Mouse (Mus musculus) neutrophil, adult 5-6 weeks (primary cell): ENCODE results near the gene Tssc4. TPM values are rescaled to one million over a fixed set of nuclear protein-coding genes. Genes with fewer than 3 reads are reported as not detected.

Experiments
- ATAC-seq: fragments of 151-379, 151-347 bp; 2 replicates; pipeline ENCODE4 v1.8.0; 2017; ENCODE audit warnings: mild to moderate bottlenecking, moderate TSS enrichment; ENCODE audit not compliant: insufficient number of reproducible peaks, poor library complexity, low FRiP score, severe bottlenecking; ENCODE audit errors: extremely low read depth
- total RNA-seq: library from RNA; stranded (forward); fragments of 200-1000 nt; gene quantifications from 2 replicates; pipeline ENCODE4 v1.2.3, GENCODE M21; 2017

The Tssc4 gene
- total RNA-seq, 1 experiment from 2014 or later = 11.9 TPM

DNA sequence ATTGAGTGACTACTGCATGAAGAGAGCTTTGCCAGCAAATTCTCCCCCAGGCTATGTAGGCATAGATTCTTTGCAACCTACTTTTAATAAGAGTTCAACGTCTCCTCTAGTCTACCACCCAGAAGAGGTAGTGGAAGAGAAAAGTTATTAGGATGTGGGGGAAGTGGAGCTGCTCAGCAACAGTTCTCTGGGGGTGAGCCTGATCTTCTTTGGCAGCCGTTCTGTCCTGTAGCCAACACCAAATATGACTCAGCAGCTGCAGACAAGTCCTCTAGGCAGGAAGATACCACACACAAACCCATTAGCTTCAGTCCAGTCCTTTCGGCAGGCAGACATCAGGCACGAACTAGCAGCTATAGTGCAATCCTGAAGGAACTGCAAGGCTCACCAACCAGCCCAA, 31.7 kb downstream of the Tssc4 start:
- no peak for ATAC-seq

DNA sequence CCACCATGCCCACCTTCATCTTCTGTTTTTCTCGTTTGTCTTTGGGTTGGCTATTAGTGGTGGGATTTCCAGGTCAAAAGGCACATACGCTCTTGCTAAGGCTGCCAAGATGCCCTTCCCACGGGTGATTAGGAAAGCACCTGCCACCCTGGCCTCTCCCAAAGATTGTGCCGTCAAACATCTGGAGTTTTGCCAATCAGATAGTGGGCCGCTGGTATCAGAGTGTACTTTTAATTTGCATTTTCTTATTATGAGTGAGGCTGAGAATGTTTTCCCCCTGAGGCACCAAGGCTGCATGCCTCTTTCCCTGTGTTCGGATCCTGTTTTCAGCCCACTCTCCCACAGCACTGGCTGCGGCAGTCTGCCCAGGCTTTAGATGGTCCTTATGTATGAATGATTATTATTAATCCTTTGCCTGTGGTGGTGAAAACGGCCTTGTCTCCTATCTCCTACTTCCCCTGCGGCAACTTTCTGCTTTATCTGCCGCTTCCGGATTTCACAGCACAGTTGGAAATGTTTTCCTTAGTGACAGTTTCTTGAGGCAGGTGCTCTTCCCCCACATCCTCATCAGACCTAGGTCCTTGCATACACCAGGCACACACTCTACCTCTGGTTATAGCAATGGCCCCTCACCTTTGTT, 36.3 kb downstream of the Tssc4 start:
- no peak for ATAC-seq

DNA sequence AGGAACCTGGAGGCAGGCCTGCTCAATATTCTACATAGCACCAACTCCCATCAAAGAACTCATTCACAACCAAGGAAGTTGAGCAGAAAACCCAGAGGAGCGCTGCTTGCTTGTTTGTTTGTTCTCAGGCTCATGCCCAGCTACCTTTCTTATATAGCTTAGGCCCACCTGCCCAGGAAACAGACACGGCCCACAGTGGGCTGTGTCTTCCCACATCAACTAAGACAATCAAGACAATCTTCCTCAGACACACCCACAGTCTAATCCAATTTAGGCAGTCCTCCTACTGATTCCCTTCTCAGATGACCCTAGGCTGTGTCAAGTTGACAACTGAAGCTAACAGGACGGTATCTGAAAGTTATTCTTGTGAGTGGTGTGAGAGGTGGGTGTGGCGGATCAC, 37.0 kb downstream of the Tssc4 start, which contains the start of gene Kcnq1:
Gene Kcnq1 (plus strand): TSS at position 301 of the 400 bp plus-strand sequence.
- ATAC-seq = no peak

DNA sequence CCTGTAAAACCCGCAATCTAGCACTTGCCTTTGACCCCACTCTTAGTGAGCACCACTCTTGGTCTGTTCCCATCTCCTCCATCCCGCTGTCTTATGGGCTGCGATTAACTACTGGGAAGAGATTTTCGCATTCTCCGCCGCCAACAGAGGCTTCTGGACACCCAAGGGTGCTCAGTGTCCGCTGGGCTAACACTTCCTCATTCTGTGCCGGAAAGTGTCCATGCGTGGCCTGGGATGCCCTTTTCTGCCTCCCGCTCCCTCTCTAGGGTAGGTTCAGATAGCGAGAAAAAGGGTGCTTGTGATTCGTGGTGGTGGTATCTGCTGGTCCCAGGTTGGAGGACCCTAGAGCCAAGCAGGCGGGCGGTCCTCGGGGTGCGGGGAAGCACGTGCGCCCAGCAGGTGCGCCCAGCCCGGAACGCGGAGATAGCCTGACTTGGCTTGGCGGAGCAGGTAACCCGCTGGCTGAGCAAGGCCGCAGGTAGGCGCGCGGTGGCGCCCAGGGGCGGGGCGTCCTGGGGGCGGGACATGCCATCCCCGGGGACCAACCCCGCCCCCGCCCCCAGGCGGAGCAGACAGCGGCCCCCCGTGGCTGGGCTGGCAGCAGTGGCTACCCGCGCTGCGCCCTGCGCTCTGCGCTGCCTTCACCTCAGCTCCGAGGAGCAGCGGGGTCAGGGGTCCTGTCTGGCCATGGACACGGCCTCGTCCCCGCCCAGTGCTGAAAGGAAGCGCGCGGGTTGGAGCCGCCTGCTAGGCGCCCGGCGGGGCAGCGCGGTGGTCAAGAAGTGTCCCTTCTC, 37.8 kb downstream of the Tssc4 start:
- ATAC-seq = no peak

DNA sequence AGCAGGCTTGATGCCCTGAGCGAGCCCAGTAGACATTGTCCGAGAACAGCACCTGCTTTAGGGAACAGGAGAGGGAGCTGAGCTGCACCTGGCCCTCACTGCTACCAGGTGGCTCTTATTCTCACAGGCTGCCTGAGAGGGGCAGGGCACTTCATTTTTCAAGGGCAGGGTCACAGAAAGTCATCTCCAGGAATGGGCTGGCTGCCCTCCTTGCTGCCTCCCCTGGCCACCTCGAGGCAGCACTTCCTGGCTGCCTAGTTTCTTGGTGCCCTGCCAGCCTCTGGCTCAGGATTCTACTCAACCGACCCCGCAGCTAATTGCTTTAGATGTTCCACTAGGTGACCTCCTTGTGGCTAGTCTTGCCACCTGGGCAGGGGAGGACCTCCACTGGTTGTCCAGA, 39.2 kb downstream of the Tssc4 start:
- no peak for ATAC-seq

DNA sequence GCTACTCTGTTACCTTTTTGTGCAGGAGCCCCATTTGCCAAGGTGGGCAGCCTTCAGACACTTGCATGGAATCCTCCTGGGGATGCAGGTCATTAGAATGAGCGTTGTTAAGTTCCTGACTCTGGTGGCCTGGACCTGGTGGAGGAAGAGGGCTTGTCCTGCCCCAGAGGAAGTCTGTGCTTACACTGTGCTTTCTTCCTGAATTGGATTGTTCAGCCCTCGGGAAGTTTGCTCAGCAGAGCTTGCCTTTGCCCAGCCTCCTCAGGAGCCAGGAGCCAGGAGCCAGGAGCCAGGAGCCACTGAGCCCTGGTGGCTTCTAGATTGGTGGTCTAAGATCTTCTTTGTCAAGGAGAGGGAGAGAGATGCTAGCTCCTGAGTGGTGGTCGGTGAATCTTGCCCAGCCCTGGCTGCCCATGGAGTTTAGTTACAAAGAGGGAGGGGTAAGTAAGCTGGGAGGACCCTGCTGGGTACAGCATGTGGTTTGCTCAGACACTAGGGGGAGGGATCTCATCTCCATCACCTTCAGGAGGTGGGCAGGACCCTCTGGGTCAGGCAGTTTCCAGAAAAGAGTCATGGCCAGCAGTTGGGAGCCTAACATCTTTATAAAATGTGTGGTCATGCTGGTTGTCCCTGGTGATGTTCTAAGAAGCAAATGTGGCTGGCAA, 40.1 kb downstream of the Tssc4 start:
- ATAC-seq = no peak

DNA sequence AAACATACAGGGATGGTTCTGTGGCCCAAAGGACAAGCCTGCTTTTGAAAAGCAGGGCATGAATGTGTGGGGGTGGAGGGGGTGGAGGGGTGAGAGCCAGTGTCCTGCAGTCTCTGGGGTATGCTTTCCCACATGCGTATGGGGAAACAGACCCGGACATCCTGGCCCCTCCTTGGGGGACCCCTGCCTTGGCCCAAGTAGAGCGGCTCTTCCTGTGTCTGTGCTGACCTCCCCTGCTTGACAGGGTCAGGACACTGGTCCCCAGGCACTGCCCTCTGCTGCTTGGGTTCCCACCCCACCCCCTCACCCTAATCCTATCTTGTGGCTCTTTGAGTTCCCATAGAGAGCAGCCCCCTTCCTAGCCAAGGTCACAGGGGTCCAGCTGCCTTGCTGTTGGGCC, 40.6 kb downstream of the Tssc4 start:
- no peak for ATAC-seq

DNA sequence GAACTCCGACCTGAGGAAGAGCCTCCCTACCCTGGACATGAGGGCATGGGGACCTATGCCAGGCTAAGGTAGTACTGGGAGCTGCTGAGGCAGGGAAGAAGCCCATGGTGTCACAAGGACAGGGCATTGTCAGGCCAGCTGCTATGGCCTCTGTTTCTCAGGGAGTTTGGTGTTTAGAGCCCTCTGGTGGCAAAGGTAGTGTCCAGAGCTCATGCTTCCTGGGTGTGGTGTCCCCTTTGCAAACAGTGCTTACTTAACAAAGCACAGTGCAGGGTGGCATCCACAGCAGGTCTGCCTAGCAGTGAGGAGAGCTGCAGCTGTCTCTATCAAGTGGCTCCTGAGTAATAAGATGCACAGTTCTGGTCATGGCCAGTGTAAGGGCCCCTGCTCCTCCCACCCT, 41.8 kb downstream of the Tssc4 start:
- ATAC-seq = no peak

DNA sequence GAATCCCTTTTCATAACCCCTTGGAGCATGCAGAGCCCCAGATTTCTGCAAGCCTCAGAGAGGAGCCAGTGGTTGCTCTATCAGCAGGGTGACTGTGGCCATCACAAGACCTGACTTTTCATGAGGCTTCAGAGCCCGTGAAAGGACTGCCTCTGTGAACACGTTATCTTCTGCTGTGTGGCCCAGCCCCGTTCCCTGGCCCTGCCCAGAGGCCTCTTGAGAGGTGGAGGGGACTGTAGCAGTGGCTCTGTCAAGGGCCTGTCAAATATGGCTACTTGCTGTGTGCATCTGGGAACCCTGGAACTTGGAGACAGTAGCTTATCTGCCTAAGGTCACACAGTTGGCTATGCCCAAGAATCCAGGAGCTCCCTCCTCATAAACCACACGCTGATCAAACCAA, 42.7 kb downstream of the Tssc4 start:
- ATAC-seq = no peak

DNA sequence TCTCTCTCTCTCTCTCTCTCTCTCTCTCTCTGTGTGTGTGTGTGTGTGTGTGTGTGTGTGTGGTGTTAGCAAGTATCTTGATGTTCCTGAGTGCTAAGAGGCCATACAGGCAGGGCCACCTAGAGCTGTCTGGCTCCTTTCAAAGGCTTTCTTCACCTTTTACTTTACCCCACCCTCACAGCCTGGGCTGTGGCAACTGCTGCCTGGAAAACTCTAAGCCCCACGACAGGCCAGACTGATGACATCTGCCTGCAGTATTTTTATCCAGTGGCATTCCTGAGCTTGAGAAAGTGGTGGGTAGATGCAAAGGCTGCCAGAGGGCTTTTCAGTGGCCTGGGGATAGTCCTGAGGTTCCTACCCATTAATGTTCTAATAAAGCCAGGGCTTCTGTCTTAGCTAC, 43.3 kb downstream of the Tssc4 start:
- no peak for ATAC-seq

DNA sequence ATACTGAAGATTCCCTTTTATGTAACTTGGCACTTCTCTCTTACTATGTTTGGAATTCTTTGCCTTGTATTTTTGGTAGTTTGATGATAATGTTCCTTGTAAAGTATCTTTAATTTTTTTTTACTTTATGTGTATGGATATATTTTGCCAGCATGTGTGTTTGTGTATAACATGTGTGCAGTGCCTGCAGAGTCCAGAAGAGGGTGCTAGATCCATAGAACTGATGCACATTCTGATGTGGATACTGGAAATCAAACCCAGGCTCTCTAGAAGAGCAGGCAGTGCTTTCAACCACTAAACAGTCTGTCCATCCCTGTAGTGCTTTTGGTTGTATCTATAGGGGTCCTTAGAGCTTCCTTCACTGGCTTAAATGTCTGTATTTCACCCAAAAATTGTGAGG, 45.7 kb downstream of the Tssc4 start:
- ATAC-seq = no peak

DNA sequence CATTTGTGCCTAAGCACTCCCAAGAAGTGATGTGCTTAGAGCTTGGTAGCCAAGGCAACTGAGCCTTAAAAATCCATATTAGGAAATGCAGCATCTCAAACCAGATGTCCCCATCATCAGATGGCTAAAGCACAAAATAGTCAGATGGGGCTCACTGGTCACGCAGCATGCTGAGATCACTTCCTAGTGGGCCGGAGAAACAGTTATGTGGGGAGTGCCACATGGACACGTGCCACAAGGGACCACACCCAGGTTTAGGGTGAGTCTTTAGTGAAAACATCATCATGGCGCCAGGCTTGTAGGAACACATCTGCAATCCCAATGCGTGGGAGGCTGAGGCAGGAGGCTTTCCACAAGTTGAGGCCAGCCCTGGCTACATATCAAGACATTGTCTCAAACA, 47.5 kb downstream of the Tssc4 start:
- no peak for ATAC-seq

DNA sequence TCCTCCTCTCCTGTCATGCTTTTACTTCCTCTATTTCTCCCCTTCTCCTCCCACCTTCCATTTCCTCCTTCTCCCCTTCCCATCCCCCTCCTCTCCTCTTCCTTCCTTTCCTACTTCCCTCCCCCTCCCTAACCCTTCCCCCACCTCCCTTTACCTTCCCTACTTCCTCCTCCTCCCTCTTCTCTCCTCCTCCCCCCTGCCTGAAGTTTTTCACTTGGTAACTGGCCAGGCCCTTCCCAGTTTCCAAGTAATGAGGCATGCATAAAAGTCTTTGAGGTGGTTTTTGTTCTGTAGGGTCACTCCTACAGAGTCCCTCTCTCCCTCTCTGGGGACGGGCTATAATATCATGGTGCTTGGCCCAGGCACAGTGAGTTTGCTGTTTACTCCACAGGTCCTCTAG, 50.4 kb downstream of the Tssc4 start:
- no peak for ATAC-seq

DNA sequence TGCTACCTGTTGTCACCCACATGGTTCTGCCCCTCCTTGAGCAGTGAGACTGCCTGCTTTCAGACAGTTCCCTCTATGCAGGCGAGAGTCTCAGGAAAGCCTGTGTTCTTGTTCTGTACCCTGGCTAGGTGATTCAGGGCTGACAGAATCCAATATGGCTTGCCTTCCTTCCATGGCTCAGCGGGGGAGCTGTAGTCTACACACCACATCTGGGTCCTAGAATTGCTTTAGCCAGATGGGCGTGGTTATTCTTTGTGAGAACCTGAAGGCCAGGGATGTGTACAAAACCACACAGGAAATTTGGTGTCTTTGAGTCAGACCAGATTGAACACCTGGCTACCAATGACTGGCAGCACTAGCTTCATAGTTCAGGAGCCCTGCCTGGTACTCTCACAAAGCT, 50.8 kb downstream of the Tssc4 start:
- no peak for ATAC-seq

Other genes starting within 250 kb of the Tssc4 start
- not detected in 2 replicates for gene Th, start 138.1 kb upstream of the Tssc4 start, total RNA-seq
- gene Ascl2, start 100.0 kb upstream of the Tssc4 start, total RNA-seq = 0.23 and 0.37 TPM in 2 replicates
- 124 and 132 TPM in 2 replicates for gene Tspan32, start 64.2 kb upstream of the Tssc4 start, total RNA-seq
- 133 and 141 TPM in 2 replicates for gene Cd81, start 16.5 kb upstream of the Tssc4 start, total RNA-seq
- not detected in 2 replicates for gene Trpm5, start 25.4 kb downstream of the Tssc4 start, total RNA-seq
- gene Kcnq1, start 37.1 kb downstream of the Tssc4 start, total RNA-seq = not detected in 2 replicates